Mouse (Mus musculus): ENCODE results near the gene Gtpbp2.
A peak's percentile ranks its signal among the peaks of the same experiment; 100 is the strongest.

Gtpbp2 gene

GRCm38 (mm10) chr17:46152847-46153782, 7.7 kb upstream of the Gtpbp2 start, which contains the start of gene Mad2l1bp:
Gene Mad2l1bp, minus strand, starts transcription at chr17:46153553.
- peak; percentile 97 for DNase-seq (ENCODE audit: low read depth, low spot score)

DNA sequence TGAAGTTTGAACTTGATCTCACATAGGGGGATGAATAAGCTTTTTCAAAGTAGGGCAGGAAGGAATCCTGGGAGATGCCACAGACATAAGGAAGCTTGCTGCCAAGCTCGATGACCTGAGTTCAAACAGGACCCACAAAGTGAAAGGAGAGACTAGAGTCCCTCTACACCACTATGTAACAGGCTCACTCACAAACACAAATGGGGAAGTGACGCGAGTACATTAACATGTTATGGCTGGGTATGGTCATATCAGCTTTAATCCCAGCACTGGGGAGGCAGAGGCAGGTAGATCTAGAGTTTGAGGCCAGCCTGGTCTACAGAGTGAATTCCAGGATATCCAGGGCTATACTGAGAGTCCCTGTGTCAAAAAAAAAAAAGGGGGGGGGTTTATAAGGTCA, 6.5 kb upstream of the Gtpbp2 start:
- DNase-seq (ENCODE audit: low read depth, low spot score), result no peak

DNA sequence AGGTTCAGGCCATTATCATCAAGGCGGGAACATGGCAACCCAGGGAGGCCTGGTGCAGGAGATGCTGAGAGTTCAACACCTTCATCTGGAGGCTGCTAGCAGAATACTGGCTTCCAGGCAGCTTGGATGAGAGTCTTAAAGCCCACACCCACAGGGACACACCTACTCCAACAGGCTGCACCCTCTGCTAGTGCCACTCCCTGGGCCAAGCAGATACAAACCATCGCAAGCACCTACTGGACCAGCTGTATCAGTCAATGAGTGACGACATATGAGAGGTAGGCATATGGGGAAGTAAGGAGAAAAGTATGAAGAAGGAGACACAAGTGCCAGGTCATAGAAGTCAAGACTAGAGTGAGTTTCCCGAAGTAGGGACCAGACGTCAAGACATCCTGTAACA, 4.2 kb upstream of the Gtpbp2 start:
- no peak for DNase-seq (ENCODE audit: low read depth, low spot score)

GRCm38 (mm10) chr17:46157131-46157530, 3.7 kb upstream of the Gtpbp2 start:
- DNase-seq (ENCODE audit: low read depth, low spot score), result no peak

- DNase-seq (ENCODE audit: low read depth, low spot score), result no peak
Measured at GRCm38 (mm10) chr17:46159236-46159635, 1.6 kb upstream of the Gtpbp2 start.

- DNase-seq (ENCODE audit: low read depth, low spot score), result peak; percentile 96
Measured at GRCm38 (mm10) chr17:46160090-46160662, 656 bp upstream of the Gtpbp2 start.

- DNase-seq (ENCODE audit: low read depth, low spot score), result peak; percentile 49
Measured at GRCm38 (mm10) chr17:46161179-46161578, 347 bp downstream of the Gtpbp2 start.

- no peak for DNase-seq (ENCODE audit: low read depth, low spot score)
Measured at GRCm38 (mm10) chr17:46161710-46162109, 878 bp downstream of the Gtpbp2 start.

GRCm38 (mm10) chr17:46162551-46162950, 1.7 kb downstream of the Gtpbp2 start:
- no peak for DNase-seq (ENCODE audit: low read depth, low spot score)

DNA sequence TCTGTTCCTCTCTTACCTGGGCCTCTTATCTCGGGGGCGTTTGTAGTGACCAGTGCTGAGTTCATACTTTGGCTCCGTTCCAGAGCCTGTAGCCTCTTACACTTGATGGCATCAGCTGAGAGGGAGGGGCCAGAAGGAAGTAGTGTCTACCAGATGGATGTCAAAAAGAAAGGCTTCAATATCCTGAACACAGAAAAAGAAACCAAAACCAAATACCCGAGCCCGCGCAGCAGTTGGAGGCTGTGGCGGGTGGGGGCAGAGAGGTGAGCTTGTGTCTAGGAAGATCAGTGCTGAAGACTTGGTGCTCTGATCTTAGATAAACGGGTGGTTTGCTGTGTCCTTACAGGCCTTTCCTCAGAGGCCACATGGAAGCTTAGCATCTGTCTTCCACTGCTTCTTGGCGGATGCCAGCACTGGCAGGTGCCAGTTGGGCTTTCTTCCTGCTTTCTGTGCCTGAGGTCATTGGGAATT, 2.2 kb downstream of the Gtpbp2 start:
- no peak for DNase-seq (ENCODE audit: low read depth, low spot score)

GRCm38 (mm10) chr17:46164301-46164700, 3.5 kb downstream of the Gtpbp2 start:
- DNase-seq (ENCODE audit: low read depth, low spot score), result no peak

GRCm38 (mm10) chr17:46164791-46165190, 4.0 kb downstream of the Gtpbp2 start:
- DNase-seq (ENCODE audit: low read depth, low spot score), result no peak

DNA sequence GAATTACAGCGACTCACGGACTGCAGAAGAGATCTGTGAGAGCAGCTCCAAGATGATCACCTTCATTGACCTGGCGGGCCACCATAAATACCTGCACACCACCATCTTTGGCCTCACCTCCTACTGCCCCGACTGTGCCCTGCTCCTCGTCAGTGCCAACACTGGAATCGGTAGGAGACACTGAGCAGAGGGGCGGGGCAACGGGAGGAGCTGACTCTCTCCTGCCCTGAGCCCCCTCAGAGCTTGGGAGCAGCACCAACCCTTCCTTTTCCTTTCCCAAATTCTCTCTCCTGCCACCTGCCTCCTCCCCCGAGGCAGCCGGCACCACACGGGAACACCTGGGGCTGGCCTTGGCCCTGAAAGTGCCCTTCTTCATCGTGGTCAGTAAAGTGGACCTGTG, 4.6 kb downstream of the Gtpbp2 start:
- DNase-seq (ENCODE audit: low read depth, low spot score), result no peak

- no peak for DNase-seq (ENCODE audit: low read depth, low spot score)
Measured at GRCm38 (mm10) chr17:46166270-46166669, 5.4 kb downstream of the Gtpbp2 start.

DNA sequence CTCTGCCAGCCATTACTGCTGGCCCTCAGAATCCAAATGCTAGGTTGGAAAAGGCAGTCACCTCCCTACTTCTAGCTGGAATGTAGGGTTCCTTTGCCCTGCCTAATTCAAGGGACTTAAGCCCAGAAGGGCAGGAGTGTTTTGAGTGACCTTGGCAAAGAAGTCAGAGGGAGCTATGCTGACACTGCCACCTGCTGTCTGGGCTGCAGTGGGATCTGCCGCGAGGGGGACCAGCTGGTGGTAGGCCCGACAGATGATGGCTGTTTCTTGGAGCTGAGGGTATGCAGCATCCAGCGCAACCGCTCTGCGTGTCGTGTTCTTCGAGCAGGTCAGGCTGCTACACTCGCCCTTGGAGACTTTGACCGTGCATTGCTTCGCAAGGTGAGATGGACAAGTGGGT, 6.2 kb downstream of the Gtpbp2 start:
- DNase-seq (ENCODE audit: low read depth, low spot score), result peak; percentile 43

DNA sequence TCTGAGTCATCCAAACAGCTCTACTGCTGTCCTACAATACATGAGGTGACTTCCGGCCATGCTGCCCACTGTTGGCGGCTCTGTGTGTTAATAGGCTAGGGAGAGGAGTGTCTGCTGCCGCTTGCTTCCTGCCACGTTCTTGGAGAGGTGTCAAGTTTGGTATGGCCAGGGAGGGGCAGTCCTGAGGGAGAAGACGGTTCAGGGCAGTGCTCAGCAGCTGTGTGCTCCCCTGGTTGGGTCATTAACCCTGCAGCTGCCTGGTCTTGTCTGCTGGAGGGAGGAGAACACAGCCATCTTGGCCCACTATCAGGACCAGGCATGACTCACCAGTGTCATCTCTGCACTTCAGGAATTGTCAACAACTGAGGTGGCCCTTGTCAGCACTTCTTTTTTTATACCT, 7.5 kb downstream of the Gtpbp2 start:
- no peak for DNase-seq (ENCODE audit: low read depth, low spot score)

- no peak for DNase-seq (ENCODE audit: low read depth, low spot score)
Measured at GRCm38 (mm10) chr17:46168768-46169167, 7.9 kb downstream of the Gtpbp2 start.

DNA sequence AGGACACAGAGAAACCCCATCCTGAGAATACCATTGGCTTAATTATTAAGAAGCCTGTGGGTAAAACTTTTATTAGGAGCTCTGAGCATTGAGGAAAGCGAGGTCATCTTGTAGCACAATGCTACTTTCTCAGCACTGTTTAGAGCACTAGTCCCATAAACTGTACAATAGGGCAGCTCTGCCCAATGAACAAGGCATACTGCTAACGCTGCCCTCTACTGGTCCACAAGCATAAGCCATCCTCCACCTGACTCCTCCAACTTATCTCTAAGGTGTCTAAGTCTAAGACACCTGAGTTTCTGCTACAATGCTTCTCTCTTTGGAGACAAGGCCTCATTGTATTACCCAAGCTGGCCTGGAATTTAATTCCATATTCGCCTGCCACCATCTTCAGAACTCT, 9.7 kb downstream of the Gtpbp2 start:
- peak; percentile 59 for DNase-seq (ENCODE audit: low read depth, low spot score)

DNA sequence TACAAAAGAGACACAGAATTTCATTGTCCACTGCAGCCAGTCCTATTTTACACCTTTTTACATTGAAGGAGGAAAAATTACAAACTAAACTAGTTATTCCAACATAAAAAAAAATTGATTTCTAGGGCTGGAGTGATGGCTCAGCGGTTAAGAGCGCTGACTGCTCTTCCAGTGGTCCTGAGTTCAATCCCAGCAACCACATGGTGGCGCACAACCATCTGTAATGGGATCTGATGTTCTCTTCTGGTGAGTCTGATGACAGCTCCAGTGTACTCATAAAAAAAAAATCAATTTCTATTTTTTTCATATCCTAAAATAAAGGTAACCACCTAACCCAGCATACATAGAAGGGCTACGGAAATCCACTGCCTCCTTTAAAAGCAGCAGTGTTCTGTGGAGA, 21.4 kb downstream of the Gtpbp2 start:
- DNase-seq (ENCODE audit: low read depth, low spot score), result no peak

- DNase-seq (ENCODE audit: low read depth, low spot score), result no peak
Measured at GRCm38 (mm10) chr17:46188829-46189228, 28.0 kb downstream of the Gtpbp2 start.

DNA sequence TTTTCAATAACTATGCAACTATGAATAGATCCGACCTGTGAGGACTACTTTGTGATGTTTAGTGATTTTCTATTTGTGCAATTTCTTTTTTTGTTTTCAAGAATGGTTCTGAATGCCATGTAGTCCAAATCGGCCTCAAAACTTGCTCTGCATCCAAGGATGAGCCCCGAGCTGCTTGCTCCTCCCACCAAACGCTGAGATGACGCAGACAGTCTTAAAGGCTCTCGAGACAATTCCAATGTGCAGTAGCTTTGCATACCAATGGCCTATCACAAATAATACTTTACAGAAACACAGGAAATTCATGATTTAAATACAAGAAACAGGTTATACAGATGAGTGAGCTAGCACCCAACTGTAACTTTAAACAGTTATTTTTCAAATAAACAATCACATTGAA, 40.3 kb downstream of the Gtpbp2 start:
- DNase-seq (ENCODE audit: low read depth, low spot score), result peak; percentile 21

DNA sequence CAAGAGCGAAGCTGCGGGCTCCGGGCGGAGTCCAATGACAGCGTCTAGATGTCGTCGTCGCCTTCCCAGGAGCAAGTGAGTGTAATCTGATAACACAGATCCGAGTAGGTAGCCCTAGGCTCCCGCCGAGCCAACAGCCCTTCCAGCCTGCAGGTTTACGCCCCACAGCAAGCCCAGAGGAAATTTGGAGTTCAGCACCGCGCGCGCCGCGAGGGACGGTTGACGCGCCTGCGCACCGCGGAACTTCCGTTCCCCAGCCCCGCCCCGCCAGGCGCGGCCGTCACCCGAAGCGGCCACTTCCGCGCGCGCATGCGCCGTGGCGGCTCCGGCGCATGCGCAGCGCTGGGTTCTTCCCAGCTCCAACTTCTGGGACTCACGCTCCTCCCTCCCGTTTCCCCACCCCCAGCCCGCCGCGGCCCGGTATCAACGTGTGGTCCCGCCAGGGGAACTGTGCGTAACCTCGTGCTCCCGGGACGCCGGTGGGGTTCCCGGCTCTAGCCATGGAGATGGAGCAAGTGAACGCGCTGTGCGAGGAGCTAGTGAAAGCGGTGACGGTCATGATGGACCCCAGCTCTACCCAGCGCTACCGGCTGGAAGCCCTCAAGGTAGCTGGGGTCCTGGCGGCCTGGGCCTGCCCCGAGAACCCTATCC, 41.7 kb downstream of the Gtpbp2 start, which contains the start of the genes Polh and Xpo5:
TSS of gene Polh (minus strand) at position 225 of the 651 bp plus-strand sequence.
TSS of gene Xpo5 (plus strand) at position 362 of the 651 bp plus-strand sequence.
- DNase-seq (ENCODE audit: low read depth, low spot score), result peak; percentile 99
